ENCODE assay signal across 8 mouse cellular contexts in the genomic region with DNA sequence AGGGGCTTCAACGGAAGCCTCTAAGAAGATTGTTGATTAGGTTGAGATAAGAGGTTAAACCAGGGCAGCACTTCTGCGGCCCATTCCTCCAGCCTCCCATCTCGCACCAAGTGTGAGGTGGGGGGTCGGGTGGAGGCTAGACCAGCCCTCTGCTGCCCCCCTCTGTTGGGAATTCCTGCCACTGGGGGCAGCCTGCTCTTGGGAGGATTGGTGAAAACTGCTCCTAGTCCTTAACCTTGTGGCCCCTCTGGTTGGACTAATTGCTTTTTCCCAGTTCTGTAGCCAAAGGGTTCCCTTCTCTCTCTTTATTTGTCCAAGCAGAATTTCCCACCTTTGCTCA.
DNase-seq lines count a peak whose midpoint lies in the region; ATAC-seq lines count a peak whose summit lies in the region.

No protein-coding gene starts in this region.

- H3K4me1 ChIP-seq in forebrain, embryonic 11.5 days (replicated peaks; ENCODE audit: control insufficient read depth, insufficient read depth, low read length), result peaks cover 11% of the 10 kb centered on the region; the same call in 1 of the 2 replicates
- H3K4me1 ChIP-seq in forebrain, embryonic 15.5 days, result peaks cover 24% of the 10 kb centered on the region
- peaks cover 19% of the 10 kb centered on the region for H3K4me1 ChIP-seq in intestine, embryonic 15.5 days (replicated peaks)
- H3K4me1 ChIP-seq in neural tube, embryonic 12.5 days, result peaks cover 49% of the 10 kb centered on the region

- H3K4me2 ChIP-seq in forebrain, embryonic 11.5 days (ENCODE audit: low read depth, low read length, severe bottlenecking), result peak overlapping the region; percentile 6; the same call in 1 of the 2 replicates
- H3K4me2 ChIP-seq in forebrain, embryonic 15.5 days (replicated peaks), result no peak overlapping the region; the same call in 1 of the 2 replicates
- peak overlapping the region; percentile 22 for H3K4me2 ChIP-seq in intestine, embryonic 15.5 days (replicated peaks)
- H3K4me2 ChIP-seq in neural tube, embryonic 12.5 days (replicated peaks), result peak overlapping the region; percentile 32; the same call in 1 of the 2 replicates

- no peak overlapping the region for H3K4me3 ChIP-seq in forebrain, embryonic 11.5 days (ENCODE audit: low read depth, low read length)
- H3K4me3 ChIP-seq in forebrain, embryonic 15.5 days, result no peak overlapping the region
- no peak overlapping the region for H3K4me3 ChIP-seq in intestine, embryonic 15.5 days (replicated peaks)
- H3K4me3 ChIP-seq in neural tube, embryonic 12.5 days, result no peak overlapping the region

- ATAC-seq in forebrain, embryonic 11.5 days (replicated peaks; ENCODE audit: low FRiP score), result no peak
- ATAC-seq in forebrain, embryonic 15.5 days (replicated peaks), result no peak
- 0 out of 2 replicates have a peak, but pooled peaks have one; percentile 24 for ATAC-seq in intestine, embryonic 15.5 days
- no peak for ATAC-seq in neural tube, embryonic 12.5 days (ENCODE audit: low FRiP score, low read depth)
- no peak for ATAC-seq in CD4-positive, CD25-positive, alpha-beta regulatory T cell, adult 4 months

- peak; percentile 66 for DNase-seq in forebrain, embryonic 11.5 days (ENCODE audit: low spot score)
- DNase-seq in retina, postnatal 1 day, result peak; percentile 64
- no peak for DNase-seq in retina, embryonic 14.5 days (ENCODE audit: low spot score)
- no peak for DNase-seq in frontal cortex, postnatal 14 days (ENCODE audit: low spot score in 2 of 2)

- H3K36me3 ChIP-seq in forebrain, embryonic 11.5 days (ENCODE audit: control insufficient read depth, insufficient read depth, low read length), result no peaks in the 10 kb centered on the region
- no peaks in the 10 kb centered on the region for H3K36me3 ChIP-seq in forebrain, embryonic 15.5 days
- H3K36me3 ChIP-seq in intestine, embryonic 15.5 days, result no peaks in the 10 kb centered on the region
- H3K36me3 ChIP-seq in neural tube, embryonic 12.5 days, result no peaks in the 10 kb centered on the region

- no peak overlapping the region for H3K9ac ChIP-seq in forebrain, embryonic 11.5 days (ENCODE audit: low read length)
- no peak overlapping the region for H3K9ac ChIP-seq in forebrain, embryonic 15.5 days (replicated peaks)
- no peak overlapping the region for H3K9ac ChIP-seq in intestine, embryonic 15.5 days
- no peak overlapping the region for H3K9ac ChIP-seq in neural tube, embryonic 12.5 days

- WGBS in forebrain, embryonic 11.5 days, result 6% methylated on average over 4 of the region's 4 CpGs
- 7% methylated on average over 4 of the region's 4 CpGs for WGBS in forebrain, embryonic 15.5 days
- 13% methylated on average over 4 of the region's 4 CpGs for WGBS in intestine, embryonic 15.5 days
- WGBS in neural tube, embryonic 12.5 days, result 0% methylated on average over 4 of the region's 4 CpGs

- no peaks in the 10 kb centered on the region for H3K9me3 ChIP-seq in forebrain, embryonic 11.5 days (ENCODE audit: control insufficient read depth, low read length)
- no peaks in the 10 kb centered on the region for H3K9me3 ChIP-seq in forebrain, embryonic 15.5 days
- no peaks in the 10 kb centered on the region for H3K9me3 ChIP-seq in intestine, embryonic 15.5 days
- no peaks in the 10 kb centered on the region for H3K9me3 ChIP-seq in neural tube, embryonic 12.5 days

- peaks cover 21% of the 10 kb centered on the region for H3K27me3 ChIP-seq in forebrain, embryonic 11.5 days (ENCODE audit: control insufficient read depth, insufficient read depth, low read length)
- peaks cover 20% of the 10 kb centered on the region for H3K27me3 ChIP-seq in forebrain, embryonic 15.5 days
- H3K27me3 ChIP-seq in intestine, embryonic 15.5 days (replicated peaks), result peaks cover 58% of the 10 kb centered on the region
- peaks cover 56% of the 10 kb centered on the region for H3K27me3 ChIP-seq in neural tube, embryonic 12.5 days (replicated peaks)

- H3K27ac ChIP-seq in forebrain, embryonic 11.5 days (ENCODE audit: low read depth, low read length), result no peak overlapping the region
- no peak overlapping the region for H3K27ac ChIP-seq in forebrain, embryonic 15.5 days (replicated peaks)
- no peak overlapping the region for H3K27ac ChIP-seq in intestine, embryonic 15.5 days
- no peak overlapping the region for H3K27ac ChIP-seq in neural tube, embryonic 12.5 days

Comparison
In these comparisons a context has a peak if more than half of its experiments do, and no peak if none do; other contexts are left out.
1. DNase-seq: peak in forebrain, embryonic 11.5 days (single experiment) and retina, postnatal 1 day (single experiment); none in retina, embryonic 14.5 days (single experiment) and frontal cortex, postnatal 14 days (0 of 2).